Mouse (Mus musculus) cerebellum, adult 8-10 months (tissue): ENCODE measurements around the gene Scrn3.
A peak's percentile ranks its signal among the peaks of the same experiment; 100 is the strongest.

Experiments used
- DNase-seq: peaks from one replicate; pipeline ENCODE4 v3.0.0; 2022

The Scrn3 gene

GRCm38 (mm10) chr2:73312152-73313116, at the start of gene Scrn3, which contains the start of gene Cir1:
Gene Scrn3 (plus strand): TSS chr2:73312601.
Gene Cir1 (minus strand): TSS chr2:73312701.
- peak; percentile 92 for DNase-seq

GRCm38 (mm10) chr2:73263172-73263765, 49.1 kb upstream of the Scrn3 start:
- DNase-seq: no peak

GRCm38 (mm10) chr2:73263794-73264610, 48.4 kb upstream of the Scrn3 start:
- DNase-seq: no peak

- no peak for DNase-seq
Measured at GRCm38 (mm10) chr2:73264611-73265195, 47.7 kb upstream of the Scrn3 start.

- no peak for DNase-seq
Measured at GRCm38 (mm10) chr2:73266011-73266410, 46.4 kb upstream of the Scrn3 start.

- DNase-seq: no peak
Measured at GRCm38 (mm10) chr2:73266623-73267022, 45.8 kb upstream of the Scrn3 start.

GRCm38 (mm10) chr2:73267231-73267630, 45.2 kb upstream of the Scrn3 start:
- DNase-seq: no peak

GRCm38 (mm10) chr2:73267818-73268217, 44.6 kb upstream of the Scrn3 start:
- DNase-seq: no peak

GRCm38 (mm10) chr2:73268281-73268680, 44.1 kb upstream of the Scrn3 start:
- DNase-seq: no peak

- DNase-seq: no peak
Measured at GRCm38 (mm10) chr2:73268836-73269395, 43.5 kb upstream of the Scrn3 start.

- no peak for DNase-seq
Measured at GRCm38 (mm10) chr2:73269666-73270065, 42.7 kb upstream of the Scrn3 start.

- no peak for DNase-seq
Measured at GRCm38 (mm10) chr2:73270071-73270592, 42.3 kb upstream of the Scrn3 start.

- peak; percentile 16 for DNase-seq
Measured at GRCm38 (mm10) chr2:73270593-73271458, 41.6 kb upstream of the Scrn3 start.

- DNase-seq: peak; percentile 22
Measured at GRCm38 (mm10) chr2:73271459-73272161, 40.8 kb upstream of the Scrn3 start, which contains the start of gene Sp9. Gene Sp9 (plus strand): TSS chr2:73271925.

- peak; percentile 20 for DNase-seq
Measured at GRCm38 (mm10) chr2:73272351-73273248, 39.8 kb upstream of the Scrn3 start.

- DNase-seq: peak; percentile 12
Measured at GRCm38 (mm10) chr2:73273249-73274118, 38.9 kb upstream of the Scrn3 start.

GRCm38 (mm10) chr2:73274119-73274920, 38.1 kb upstream of the Scrn3 start:
- DNase-seq: peak; percentile 28
